Mouse (Mus musculus) heart, embryonic 14.5 days (tissue): ENCODE measurements around the gene Susd3. TPM values are rescaled to one million over a fixed set of nuclear protein-coding genes. Genes with fewer than 3 reads are reported as not detected.

ENCODE experiments used
- ATAC-seq: fragments of 200-750 bp; cut with Nextera tagmentation; 2 replicates; pipeline ENCODE4 v1.8.0; 2017; ENCODE audit warnings: low read depth, moderate TSS enrichment; ENCODE audit not compliant: insufficient number of reproducible peaks, insufficient read depth, low FRiP score
- H3K27ac ChIP-seq, 2 experiments: fragments of 200-500 bp in 1 of 2; fragments of 300-500 bp in 1 of 2; sonication (generic) in 1 of 2; replicated peaks in 1 of 2; 2 replicates each; pipeline ENCODE4 v1.5.1; 2012 to 2014; ENCODE audit warnings: low read depth in 2 of 2, low read length in 2 of 2, control low read depth in 1 of 2, mild to moderate bottlenecking in 1 of 2, mixed read lengths in 1 of 2; ENCODE audit not compliant: control insufficient read depth in 1 of 2, insufficient read depth in 1 of 2
- H3K27me3 ChIP-seq: fragments of 300-500 bp; sonication (generic); 2 replicates; pipeline ENCODE4 v1.6.1; 2014; ENCODE audit warnings: mild to moderate bottlenecking, low read length, control low read depth; ENCODE audit not compliant: control insufficient read depth, insufficient read depth
- H3K36me3 ChIP-seq: fragments of 300-500 bp; sonication (generic); 2 replicates; pipeline ENCODE4 v1.6.1; 2014; ENCODE audit warnings: mild to moderate bottlenecking, control low read depth, low read length, mixed read lengths; ENCODE audit not compliant: control insufficient read depth, insufficient read depth
- H3K4me1 ChIP-seq, 2 experiments: fragments of 200-500 bp in 1 of 2; fragments of 300-500 bp in 1 of 2; sonication (generic) in 1 of 2; 2 replicates each; pipeline ENCODE4 v1.6.1; 2012 to 2014; ENCODE audit warnings: low read length in 2 of 2, control low read depth in 1 of 2, mixed read lengths in 1 of 2; ENCODE audit not compliant: control insufficient read depth in 2 of 2, insufficient read depth in 2 of 2
- H3K4me2 ChIP-seq: fragments of 300-500 bp; sonication (generic); 2 replicates; pipeline ENCODE4 v1.6.1; 2014; ENCODE audit warnings: mild to moderate bottlenecking, low read length
- H3K4me3 ChIP-seq, 2 experiments: fragments of 200-500 bp in 1 of 2; fragments of 300-500 bp in 1 of 2; sonication (generic) in 1 of 2; 2 replicates each; pipeline ENCODE4 v1.5.1; 2012 to 2014; ENCODE audit warnings: low read length in 2 of 2, mild to moderate bottlenecking in 2 of 2, control low read depth in 1 of 2, low read depth in 1 of 2, moderate library complexity in 1 of 2; ENCODE audit not compliant: control insufficient read depth in 1 of 2, insufficient read depth in 1 of 2
- H3K9ac ChIP-seq: fragments of 300-500 bp; sonication (generic); 2 replicates; pipeline ENCODE4 v1.6.1; 2014; ENCODE audit warnings: mild to moderate bottlenecking, low read length
- H3K9me3 ChIP-seq: fragments of 300-500 bp; sonication (generic); 2 replicates; pipeline ENCODE4 v1.6.1; 2016; ENCODE audit warnings: low read length, control low read depth; ENCODE audit not compliant: control insufficient read depth
- WGBS: fragments of 180-500 bp; shearing (Covaris S2); extraction: QIAGEN DNeasy Blood & Tissue Kit; methylation state at CpG from one replicate; pipeline ENCODE4 v1.1.7; 2014; 5-methylcytosine and 5-hydroxymethylcytosine counted together
- polyA plus RNA-seq: library from polyadenylated mRNA; unstranded; fragments of >200 nt; fragmentation: Nextera tagmentation; extraction: Ambion mirVana; gene quantifications from 2 replicates; pipeline ENCODE4 v1.2.1, GENCODE M21; 2014

Susd3 gene
- polyA plus RNA-seq, 1 experiment from 2014 or later = 1.9 TPM

GRCm38 (mm10) chr13:49212711-49213500, 35.6 kb downstream of the Susd3 start:
- H3K36me3 ChIP-seq = peaks cover under 1% of the 10 kb centered on the region

GRCm38 (mm10) chr13:49209306-49209705, 39.2 kb downstream of the Susd3 start:
- H3K4me1 ChIP-seq = peaks cover 21 to 28% of the 10 kb centered on the region in 2 experiments
- 55% methylated on average over 7 of the region's 7 CpGs for WGBS
- H3K9me3 ChIP-seq = no peaks in the 10 kb centered on the region
- no peak overlapping the region for H3K9ac ChIP-seq
- H3K36me3 ChIP-seq = peaks cover 28% of the 10 kb centered on the region
- no peak for ATAC-seq
- no peak overlapping the region for H3K4me3 ChIP-seq
- H3K27me3 ChIP-seq = no peaks in the 10 kb centered on the region
- H3K27ac ChIP-seq = no peak overlapping the region
- no peak overlapping the region for H3K4me2 ChIP-seq

More at GRCm38 (mm10) chr13:49212711-49213500, 35.6 kb downstream of the Susd3 start:
- Histone ChIP-seq H3K4me2 (no peak overlapping the region), H3K27me3 (no peaks in the 10 kb centered on the region), H3K27ac (0 out of 4 replicates have a peak overlapping the region, but pooled peaks of 1 of the 2 experiments have one; percentile 42), H3K4me1 (peaks cover 32 to 40% of the 10 kb centered on the region in 2 experiments), H3K4me3 (no peak overlapping the region), H3K9ac (no peak overlapping the region), H3K9me3 (no peaks in the 10 kb centered on the region)
- 82% methylated on average over 4 of the region's 4 CpGs for WGBS
- no peak for ATAC-seq

- no peaks in the 10 kb centered on the region for H3K27me3 ChIP-seq
- H3K36me3 ChIP-seq = peaks cover 54% of the 10 kb centered on the region
- H3K9me3 ChIP-seq = no peaks in the 10 kb centered on the region
- no peak overlapping the region for H3K4me2 ChIP-seq
- no peak overlapping the region for H3K4me3 ChIP-seq
- H3K27ac ChIP-seq = no peak overlapping the region
- ATAC-seq = no peak
- peaks cover 7 to 10% of the 10 kb centered on the region in 2 experiments for H3K4me1 ChIP-seq
- WGBS = 96% methylated on average over 2 of the region's 2 CpGs
- H3K9ac ChIP-seq = no peak overlapping the region
Measured at GRCm38 (mm10) chr13:49206341-49206740, 42.2 kb downstream of the Susd3 start.

GRCm38 (mm10) chr13:49205381-49205998, 43.0 kb downstream of the Susd3 start:
- H3K9ac ChIP-seq = no peak overlapping the region
- no peak overlapping the region for H3K4me2 ChIP-seq
- peaks cover 4 to 7% of the 10 kb centered on the region in 2 experiments; a peak in 2 of 4 replicates for H3K4me1 ChIP-seq
- peaks cover 54% of the 10 kb centered on the region for H3K36me3 ChIP-seq
- peak; percentile 41; the same call in 1 of the 2 replicates for ATAC-seq
- no peak overlapping the region for H3K4me3 ChIP-seq
- whole genome bisulfite sequencing = 33% methylated on average over 13 of the region's 13 CpGs
- no peaks in the 10 kb centered on the region for H3K9me3 ChIP-seq
- H3K27ac ChIP-seq = peak overlapping the region; percentile 31 to 39; a peak in 3 of 4 replicates
- no peaks in the 10 kb centered on the region for H3K27me3 ChIP-seq

DNA sequence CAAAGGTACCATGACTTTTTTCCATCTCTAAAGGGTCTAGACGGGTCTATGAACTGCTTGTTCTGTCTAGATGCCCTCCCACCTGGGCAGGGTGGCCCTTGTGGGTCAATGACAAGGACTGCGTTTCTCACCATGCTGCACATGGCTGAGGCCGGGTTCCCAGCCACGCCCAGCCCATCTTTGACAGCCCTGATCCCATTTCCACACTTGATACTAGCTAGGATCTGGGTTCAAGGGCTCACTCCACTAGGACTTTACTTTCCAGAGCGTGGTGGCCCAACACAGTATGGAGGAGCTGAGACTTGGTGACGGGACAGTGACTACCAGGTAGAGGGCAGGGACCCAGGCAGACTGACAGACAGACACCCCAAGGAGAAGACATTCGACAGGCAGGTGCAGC, 46.0 kb downstream of the Susd3 start:
- Histone ChIP-seq H3K27ac (no peak overlapping the region), H3K4me1 (peaks cover 4 to 7% of the 10 kb centered on the region in 2 experiments; a peak in 2 of 4 replicates), H3K9me3 (no peaks in the 10 kb centered on the region), H3K4me2 (no peak overlapping the region), H3K9ac (no peak overlapping the region), H3K4me3 (no peak overlapping the region), H3K27me3 (no peaks in the 10 kb centered on the region), H3K36me3 (peaks cover 49% of the 10 kb centered on the region)
- 93% methylated on average over 7 of the region's 7 CpGs for WGBS
- no peak for ATAC-seq

DNA sequence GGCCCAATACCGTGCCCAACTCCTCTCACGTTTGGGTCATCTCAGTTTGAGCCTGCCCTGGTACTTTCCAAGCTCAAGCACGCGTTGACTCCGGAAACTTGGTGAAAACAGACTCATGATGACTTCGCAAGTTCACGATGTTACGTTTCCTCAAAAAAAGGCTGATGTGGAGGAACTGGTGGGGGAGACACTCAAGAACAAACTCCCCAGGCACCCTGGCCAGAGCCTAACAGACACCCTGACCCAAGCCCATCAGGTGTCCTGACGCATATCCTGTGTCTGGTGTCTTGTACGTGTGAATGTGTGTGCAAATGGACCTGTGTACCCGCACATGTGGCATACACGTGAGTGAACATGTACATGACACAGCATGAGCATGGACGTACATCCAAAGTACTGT, 47.8 kb downstream of the Susd3 start:
- H3K4me2 ChIP-seq = no peak overlapping the region
- H3K27me3 ChIP-seq = no peaks in the 10 kb centered on the region
- WGBS = 88% methylated on average over 13 of the region's 13 CpGs
- H3K9ac ChIP-seq = no peak overlapping the region
- no peaks in the 10 kb centered on the region for H3K9me3 ChIP-seq
- H3K36me3 ChIP-seq = peaks cover 46% of the 10 kb centered on the region
- H3K27ac ChIP-seq = no peak overlapping the region
- peaks cover 8 to 10% of the 10 kb centered on the region in 2 experiments; a peak in 3 of 4 replicates for H3K4me1 ChIP-seq
- no peak overlapping the region for H3K4me3 ChIP-seq
- no peak for ATAC-seq

DNA sequence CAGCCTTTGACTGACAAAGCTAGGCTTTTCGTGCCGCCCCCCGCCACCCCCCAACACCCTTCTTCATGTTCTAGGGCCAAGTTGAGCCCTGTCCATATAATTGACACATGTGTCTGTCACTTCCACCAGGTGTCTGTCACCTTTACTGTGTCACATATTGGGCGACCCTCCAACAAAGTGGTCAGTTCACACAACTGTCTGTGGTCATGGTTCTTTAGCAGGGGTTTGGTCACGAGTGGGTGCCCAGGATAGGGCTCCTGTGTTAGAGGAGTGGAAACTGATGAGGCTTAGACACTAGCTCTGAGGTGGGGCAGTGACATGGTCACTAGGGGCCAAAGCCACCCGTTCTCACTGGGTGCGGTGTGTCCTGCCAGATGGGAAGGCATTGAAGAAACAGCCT, 48.6 kb downstream of the Susd3 start:
- WGBS = 85% methylated on average over 7 of the region's 7 CpGs
- Histone ChIP-seq H3K27ac (no peak overlapping the region), H3K4me3 (no peak overlapping the region), H3K4me1 (peaks cover 3 to 5% of the 10 kb centered on the region in 2 experiments; a peak in 2 of 4 replicates), H3K4me2 (no peak overlapping the region), H3K9ac (no peak overlapping the region), H3K9me3 (no peaks in the 10 kb centered on the region), H3K27me3 (no peaks in the 10 kb centered on the region), H3K36me3 (peaks cover 51% of the 10 kb centered on the region)
- no peak for ATAC-seq
